Mouse (Mus musculus) hindbrain, embryonic 12.5 days (tissue): ENCODE measurements at regions not wholly inside any gene's neighbourhood (a gene's known extent, or its start where the extent isn't known, plus 50 kb on each side); places are given as distances from the start of the nearest gene placed in this dataset.

Experiments
- ATAC-seq: fragments of 200-750 bp; cut with Nextera tagmentation; 2 replicates; pipeline ENCODE4 v1.8.0; 2017; ENCODE audit warnings: moderate TSS enrichment; ENCODE audit not compliant: low FRiP score
- H3K27ac ChIP-seq: fragments of 300-500 bp; sonication (generic); 2 replicates; pipeline ENCODE4 v1.5.1; 2016; ENCODE audit warnings: mild to moderate bottlenecking
- H3K27me3 ChIP-seq: fragments of 300-500 bp; sonication (generic); 2 replicates; pipeline ENCODE4 v1.6.1; 2016; ENCODE audit warnings: mild to moderate bottlenecking
- H3K36me3 ChIP-seq: fragments of 300-500 bp; sonication (generic); 2 replicates; pipeline ENCODE4 v1.6.1; 2016; ENCODE audit warnings: mild to moderate bottlenecking
- H3K4me1 ChIP-seq: fragments of 300-500 bp; sonication (generic); 2 replicates; pipeline ENCODE4 v1.6.1; 2016
- H3K4me2 ChIP-seq: fragments of 300-500 bp; sonication (generic); replicated peaks from 2 replicates; pipeline ENCODE4 v1.6.1; 2016; ENCODE audit warnings: mild to moderate bottlenecking
- H3K4me3 ChIP-seq: fragments of 300-500 bp; sonication (generic); 2 replicates; pipeline ENCODE4 v1.5.1; 2016; ENCODE audit warnings: mild to moderate bottlenecking
- H3K9ac ChIP-seq: fragments of 300-500 bp; sonication (generic); 2 replicates; pipeline ENCODE4 v1.6.1; 2016; ENCODE audit warnings: mild to moderate bottlenecking, moderate library complexity
- H3K9me3 ChIP-seq: fragments of 300-500 bp; sonication (generic); replicated peaks from 2 replicates; pipeline ENCODE4 v1.6.1; 2016; ENCODE audit warnings: mild to moderate bottlenecking
- WGBS: fragments of 180-500 bp; shearing (Covaris S2); methylation state at CpG from one replicate; pipeline ENCODE4 v1.1.7; 2016; 5-methylcytosine and 5-hydroxymethylcytosine counted together

- H3K4me1 ChIP-seq, result no peaks in the 10 kb centered on the region
- no peaks in the 10 kb centered on the region for H3K36me3 ChIP-seq
- H3K4me3 ChIP-seq, result no peak overlapping the region
- H3K4me2 ChIP-seq, result no peak overlapping the region
- no peaks in the 10 kb centered on the region for H3K9me3 ChIP-seq
- no peaks in the 10 kb centered on the region for H3K27me3 ChIP-seq
- 77% methylated on average over 2 of the region's 2 CpGs for WGBS
- H3K9ac ChIP-seq, result no peak overlapping the region
- no peak overlapping the region for H3K27ac ChIP-seq
- no peak for ATAC-seq
Measured at GRCm38 (mm10) chr14:9492228-9492627, 826.2 kb upstream of the 4930452B06Rik start.

- H3K27ac ChIP-seq, result no peak overlapping the region
- H3K36me3 ChIP-seq, result no peaks in the 10 kb centered on the region
- no peak overlapping the region for H3K4me2 ChIP-seq
- 39% methylated on average over 1 of the region's 1 CpGs for WGBS
- H3K9me3 ChIP-seq, result no peaks in the 10 kb centered on the region
- H3K4me1 ChIP-seq, result no peaks in the 10 kb centered on the region
- H3K4me3 ChIP-seq, result no peak overlapping the region
- H3K9ac ChIP-seq, result no peak overlapping the region
- no peak for ATAC-seq
- H3K27me3 ChIP-seq, result no peaks in the 10 kb centered on the region
Measured at GRCm38 (mm10) chr14:9488585-9488984, 822.5 kb upstream of the 4930452B06Rik start.

- Histone ChIP-seq H3K9me3 (no peaks in the 10 kb centered on the region), H3K9ac (no peak overlapping the region), H3K27me3 (no peaks in the 10 kb centered on the region; the same call in 1 of the 2 replicates), H3K4me2 (no peak overlapping the region), H3K4me1 (no peaks in the 10 kb centered on the region), H3K36me3 (no peaks in the 10 kb centered on the region), H3K4me3 (no peak overlapping the region), H3K27ac (no peak overlapping the region)
- no peak for ATAC-seq
Measured at GRCm38 (mm10) chr14:9478981-9479380, 812.9 kb upstream of the 4930452B06Rik start.

- Histone ChIP-seq H3K9me3 (no peaks in the 10 kb centered on the region), H3K27ac (no peak overlapping the region), H3K9ac (no peak overlapping the region), H3K4me3 (no peak overlapping the region), H3K4me2 (no peak overlapping the region), H3K36me3 (no peaks in the 10 kb centered on the region), H3K4me1 (no peaks in the 10 kb centered on the region), H3K27me3 (no peaks in the 10 kb centered on the region; the same call in 1 of the 2 replicates)
- no peak for ATAC-seq
- 79% methylated on average over 7 of the region's 7 CpGs for WGBS
Measured at GRCm38 (mm10) chr14:9475169-9475568, 809.1 kb upstream of the 4930452B06Rik start.

GRCm38 (mm10) chr14:9469686-9470085 is 803.6 kb upstream of the 4930452B06Rik start:
- Histone ChIP-seq H3K4me2 (no peak overlapping the region), H3K9ac (no peak overlapping the region), H3K9me3 (no peaks in the 10 kb centered on the region), H3K27me3 (no peaks in the 10 kb centered on the region; the same call in 1 of the 2 replicates), H3K36me3 (no peaks in the 10 kb centered on the region), H3K4me1 (peaks cover 4% of the 10 kb centered on the region; the same call in 1 of the 2 replicates), H3K27ac (no peak overlapping the region), H3K4me3 (no peak overlapping the region)
- ATAC-seq, result no peak

GRCm38 (mm10) chr14:9468654-9469053 is 802.6 kb upstream of the 4930452B06Rik start:
- WGBS, result 78% methylated on average over 3 of the region's 3 CpGs
- ATAC-seq, result no peak
- Histone ChIP-seq H3K4me2 (no peak overlapping the region), H3K4me1 (peaks cover 4% of the 10 kb centered on the region; the same call in 1 of the 2 replicates), H3K27me3 (no peaks in the 10 kb centered on the region), H3K4me3 (no peak overlapping the region), H3K9me3 (no peaks in the 10 kb centered on the region), H3K27ac (no peak overlapping the region), H3K9ac (no peak overlapping the region), H3K36me3 (no peaks in the 10 kb centered on the region)

- Histone ChIP-seq H3K27ac (no peak overlapping the region), H3K4me3 (no peak overlapping the region), H3K9me3 (no peaks in the 10 kb centered on the region), H3K27me3 (no peaks in the 10 kb centered on the region), H3K9ac (no peak overlapping the region), H3K4me1 (peaks cover 4% of the 10 kb centered on the region; the same call in 1 of the 2 replicates), H3K36me3 (no peaks in the 10 kb centered on the region), H3K4me2 (no peak overlapping the region)
- ATAC-seq, result no peak
- WGBS, result 68% methylated on average over 7 of the region's 7 CpGs
Measured at GRCm38 (mm10) chr14:9467690-9468458, 801.8 kb upstream of the 4930452B06Rik start.

- Histone ChIP-seq H3K36me3 (no peaks in the 10 kb centered on the region), H3K9ac (no peak overlapping the region), H3K9me3 (no peaks in the 10 kb centered on the region), H3K27ac (no peak overlapping the region), H3K4me2 (no peak overlapping the region), H3K4me1 (peaks cover 4% of the 10 kb centered on the region; the same call in 1 of the 2 replicates), H3K4me3 (no peak overlapping the region), H3K27me3 (no peaks in the 10 kb centered on the region)
- WGBS, result 95% methylated on average over 3 of the region's 3 CpGs
- no peak for ATAC-seq
Measured at GRCm38 (mm10) chr14:9460006-9460405, 794.0 kb upstream of the 4930452B06Rik start.

GRCm38 (mm10) chr14:9458856-9459255 is 792.8 kb upstream of the 4930452B06Rik start:
- Histone ChIP-seq H3K27me3 (no peaks in the 10 kb centered on the region), H3K4me3 (no peak overlapping the region), H3K36me3 (no peaks in the 10 kb centered on the region), H3K27ac (no peak overlapping the region), H3K4me1 (peaks cover 4% of the 10 kb centered on the region; the same call in 1 of the 2 replicates), H3K4me2 (no peak overlapping the region), H3K9me3 (no peaks in the 10 kb centered on the region), H3K9ac (no peak overlapping the region)
- 74% methylated on average over 2 of the region's 2 CpGs for WGBS
- no peak for ATAC-seq

GRCm38 (mm10) chr14:9457801-9458495 is 791.9 kb upstream of the 4930452B06Rik start:
- Histone ChIP-seq H3K27me3 (no peaks in the 10 kb centered on the region), H3K4me2 (no peak overlapping the region), H3K9me3 (no peaks in the 10 kb centered on the region), H3K9ac (no peak overlapping the region), H3K36me3 (no peaks in the 10 kb centered on the region), H3K4me1 (peaks cover 4% of the 10 kb centered on the region; the same call in 1 of the 2 replicates), H3K4me3 (no peak overlapping the region), H3K27ac (no peak overlapping the region)
- no peak for ATAC-seq

- 89% methylated on average over 5 of the region's 5 CpGs for WGBS
- no peak for ATAC-seq
Measured at GRCm38 (mm10) chr14:9455986-9456385, 789.9 kb upstream of the 4930452B06Rik start.

GRCm38 (mm10) chr14:9449942-9450341 is 783.9 kb upstream of the 4930452B06Rik start:
- Histone ChIP-seq H3K4me3 (no peak overlapping the region), H3K4me2 (no peak overlapping the region), H3K27ac (no peak overlapping the region), H3K4me1 (no peaks in the 10 kb centered on the region), H3K9me3 (no peaks in the 10 kb centered on the region), H3K9ac (no peak overlapping the region), H3K36me3 (no peaks in the 10 kb centered on the region), H3K27me3 (no peaks in the 10 kb centered on the region)
- no peak for ATAC-seq
- 70% methylated on average over 3 of the region's 3 CpGs for WGBS

More at GRCm38 (mm10) chr14:9455986-9456385, 789.9 kb upstream of the 4930452B06Rik start:
- no peaks in the 10 kb centered on the region for H3K36me3 ChIP-seq
- H3K9ac ChIP-seq, result no peak overlapping the region
- no peaks in the 10 kb centered on the region for H3K9me3 ChIP-seq
- no peak overlapping the region for H3K4me2 ChIP-seq
- H3K4me1 ChIP-seq, result peaks cover 4% of the 10 kb centered on the region; the same call in 1 of the 2 replicates
- no peaks in the 10 kb centered on the region for H3K27me3 ChIP-seq
- H3K27ac ChIP-seq, result no peak overlapping the region
- no peak overlapping the region for H3K4me3 ChIP-seq
